Mouse (Mus musculus) G1E (cell line): Measurements from ENCODE around the gene Upf2. TPM values are rescaled to one million over a fixed set of nuclear protein-coding genes. Genes with fewer than 3 reads are reported as not detected.

ENCODE experiments used
- ATAC-seq: 2 replicates; pipeline ENCODE4 v1.8.0; 2016; ENCODE audit warnings: mild to moderate bottlenecking; ENCODE audit not compliant: insufficient number of reproducible peaks, poor library complexity, low FRiP score, severe bottlenecking; ENCODE audit errors: extremely low read depth
- DNase-seq: peaks from one replicate; pipeline ENCODE4 v3.0.0; 2012; ENCODE audit warnings: low spot score
- H3K27me3 ChIP-seq: 2 replicates; pipeline ENCODE4 v1.6.1; 2012; ENCODE audit warnings: mild to moderate bottlenecking, low read length, inconsistent platforms; ENCODE audit not compliant: insufficient read depth
- H3K36me3 ChIP-seq: replicated peaks from 2 replicates; pipeline ENCODE3; 2012; ENCODE audit warnings: mild to moderate bottlenecking, inconsistent platforms
- H3K4me1 ChIP-seq: 2 replicates; pipeline ENCODE4 v1.6.1; 2012; ENCODE audit warnings: low read depth, low read length, inconsistent platforms, mixed read lengths; ENCODE audit not compliant: insufficient read depth
- H3K4me3 ChIP-seq: 2 replicates; pipeline ENCODE4 v1.5.1; 2012; ENCODE audit warnings: low read depth, mild to moderate bottlenecking, inconsistent platforms, low read length, moderate library complexity, mixed read lengths
- H3K9me3 ChIP-seq: replicated peaks from 2 replicates; pipeline ENCODE4 v1.6.1; 2012; ENCODE audit warnings: inconsistent platforms
- CTCF ChIP-seq: IDR thresholded peaks from 2 replicates; pipeline ENCODE4 v1.5.1; 2012; ENCODE audit warnings: low read depth, low read length, inconsistent platforms, mixed read lengths
- GATA1 ChIP-seq: IDR thresholded peaks from 2 replicates; pipeline ENCODE4 v1.6.1; 2012; ENCODE audit warnings: borderline replicate concordance, low read length, inconsistent platforms, mixed read lengths
- GATA2 ChIP-seq: IDR thresholded peaks from 2 replicates; pipeline ENCODE4 v1.6.1; 2012; ENCODE audit warnings: low read depth, low read length, inconsistent platforms, borderline replicate concordance
- POLR2AphosphoS5 ChIP-seq: IDR thresholded peaks from 2 replicates; pipeline ENCODE4 v1.6.1; 2012; ENCODE audit warnings: low read depth, low read length, inconsistent platforms; ENCODE audit not compliant: insufficient replicate concordance
- TAL1 ChIP-seq: conservative IDR thresholded peaks from 2 replicates; pipeline ENCODE4 v1.6.1; 2012; ENCODE audit warnings: low read depth, low read length, inconsistent platforms, mixed read lengths
- polyA plus RNA-seq: library from polyadenylated mRNA; stranded (reverse); fragments of >175 nt; gene quantifications from 2 replicates; pipeline ENCODE4 v1.2.3, GENCODE M21; 2012
- total RNA-seq, 2 experiments: library from RNA; stranded (forward) in 1 of 2; stranded (reverse) in 1 of 2; fragments of 200-1000 nt in 1 of 2; fragments of >200 nt in 1 of 2; fragmentation: Nextera tagmentation in 1 of 2; gene quantifications; 2 replicates each; pipeline ENCODE4 v1.2.3; 2014 to 2017

Upf2 gene
- total and polyA plus RNA-seq, 3 experiments, result 6.2 to 48.8 (median 27.9) TPM

DNA sequence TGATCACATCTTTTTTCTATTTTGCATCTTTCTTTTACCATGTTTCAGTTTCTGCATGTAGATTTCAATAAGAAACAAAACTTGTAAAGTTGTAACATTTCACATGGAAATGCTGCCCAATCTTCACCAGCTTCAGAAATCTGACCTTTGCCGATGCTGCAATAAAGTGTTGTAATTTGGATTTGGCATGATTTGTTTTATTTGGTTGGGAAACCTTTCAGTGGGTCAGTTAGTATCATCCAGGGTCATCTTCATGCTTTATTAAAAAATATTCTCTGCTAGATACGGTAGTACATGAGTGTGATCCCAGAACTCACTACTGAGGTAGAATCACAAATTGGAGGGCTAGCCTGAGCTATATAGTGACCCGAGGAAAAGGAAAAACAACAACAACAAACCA is 105.2 kb downstream of the Upf2 start:
- ATAC-seq, result no peak
- TF ChIP-seq CTCF (no peak), GATA1 (no peak), TAL1 (no peak), POLR2AphosphoS5 (no peak), GATA2 (no peak)
- peaks cover 55% of the 10 kb centered on the region for H3K36me3 ChIP-seq

DNA sequence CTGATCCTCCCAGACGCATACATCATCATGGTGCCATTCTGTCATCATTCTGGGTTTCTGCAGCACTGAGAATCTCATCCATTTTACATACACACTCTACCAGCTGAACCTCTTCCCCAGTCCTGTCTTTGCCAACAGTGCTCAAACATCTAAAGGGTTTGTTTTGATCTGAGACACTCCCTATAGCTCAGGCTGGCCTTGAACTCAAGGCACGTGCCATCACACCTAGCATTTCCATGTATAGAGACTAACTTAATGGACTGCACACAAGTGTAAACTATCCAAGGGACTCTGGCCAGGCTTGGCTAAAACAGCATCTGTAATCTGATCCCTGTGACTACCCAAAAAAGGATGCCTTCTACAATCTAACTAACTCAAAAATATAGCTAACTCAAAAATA is 108.0 kb downstream of the Upf2 start:
- no peak for ATAC-seq
- Histone ChIP-seq H3K9me3 (no peaks in the 10 kb centered on the region), H3K36me3 (peaks cover 33% of the 10 kb centered on the region), H3K4me1 (no peaks in the 10 kb centered on the region), H3K4me3 (no peak overlapping the region), H3K27me3 (peaks cover 6% of the 10 kb centered on the region)
- TF ChIP-seq POLR2AphosphoS5 (no peak), CTCF (no peak), GATA1 (no peak), TAL1 (no peak), GATA2 (no peak)
- DNase-seq, result no peak

More for the DNA sequence above, 105.2 kb downstream of the Upf2 start:
- Histone ChIP-seq H3K4me1 (no peaks in the 10 kb centered on the region), H3K27me3 (no peaks in the 10 kb centered on the region), H3K4me3 (no peak overlapping the region), H3K9me3 (no peaks in the 10 kb centered on the region)
- DNase-seq, result no peak

DNA sequence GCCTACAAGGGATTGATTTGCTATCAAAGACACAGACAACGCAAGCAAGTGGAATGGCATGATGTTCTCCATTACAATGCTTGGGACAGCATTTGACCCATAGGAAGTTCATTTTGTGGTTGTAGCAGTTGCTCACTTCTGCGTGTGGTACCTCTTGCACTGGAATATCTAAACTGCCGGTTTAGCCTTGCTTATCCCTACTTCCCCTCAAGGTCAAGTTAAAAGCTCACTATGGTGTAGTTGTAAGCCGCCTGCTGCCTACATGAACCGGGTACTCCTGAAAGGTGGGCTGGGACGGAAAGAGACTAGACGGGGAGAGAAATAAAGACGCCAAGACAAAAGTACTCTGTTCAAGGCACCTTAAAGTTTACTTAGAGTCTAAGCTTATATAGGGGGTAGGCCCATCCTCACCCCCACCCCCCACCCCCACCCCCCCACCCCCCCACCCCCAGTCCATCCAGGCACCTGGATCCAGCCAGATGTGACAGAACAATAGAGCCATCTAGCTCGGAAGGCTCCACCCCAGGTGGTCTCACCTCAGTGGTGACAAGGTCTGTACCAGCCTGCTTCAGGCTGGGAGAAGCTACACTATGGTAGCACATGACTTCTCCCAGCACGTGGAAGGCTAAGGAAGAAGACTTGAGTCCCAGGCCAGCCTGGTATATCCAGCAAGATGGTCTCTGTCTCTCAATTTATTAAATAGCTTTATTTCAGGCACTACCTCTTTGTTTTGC is 109.0 kb downstream of the Upf2 start:
- H3K36me3 ChIP-seq, result peaks cover 23% of the 10 kb centered on the region
- no peak for ATAC-seq
- no peak for TF ChIP-seq POLR2AphosphoS5
- TF ChIP-seq GATA2, result no peak
- TF ChIP-seq GATA1, result no peak
- no peak for TF ChIP-seq CTCF
- no peak for TF ChIP-seq TAL1
- H3K4me1 ChIP-seq, result no peaks in the 10 kb centered on the region
- peaks cover 13% of the 10 kb centered on the region for H3K27me3 ChIP-seq
- no peak overlapping the region for H3K4me3 ChIP-seq
- no peak for DNase-seq
- H3K9me3 ChIP-seq, result no peaks in the 10 kb centered on the region

DNA sequence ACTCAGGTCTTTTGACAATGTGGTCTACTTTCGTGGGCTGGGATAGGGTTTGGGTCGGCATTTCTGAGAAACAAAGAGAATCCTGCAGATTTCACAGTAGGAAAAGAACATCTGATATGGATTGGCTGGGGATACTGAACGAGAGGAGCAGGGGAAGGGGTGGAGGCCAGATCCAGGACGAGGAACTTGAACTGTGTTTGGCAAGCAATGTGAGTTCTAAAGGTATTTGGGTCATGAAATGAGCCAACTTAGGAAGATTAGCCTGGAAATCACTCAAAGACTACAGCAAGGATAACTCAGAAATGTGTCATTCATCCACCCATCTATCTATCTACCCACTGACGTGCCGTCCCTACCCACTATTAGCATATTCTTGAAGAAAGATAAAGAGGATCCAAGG is 116.1 kb downstream of the Upf2 start:
- TF ChIP-seq GATA1, result no peak
- TF ChIP-seq CTCF, result no peak
- no peak for TF ChIP-seq TAL1
- no peak for TF ChIP-seq GATA2
- no peak for TF ChIP-seq POLR2AphosphoS5
- no peak for ATAC-seq

DNA sequence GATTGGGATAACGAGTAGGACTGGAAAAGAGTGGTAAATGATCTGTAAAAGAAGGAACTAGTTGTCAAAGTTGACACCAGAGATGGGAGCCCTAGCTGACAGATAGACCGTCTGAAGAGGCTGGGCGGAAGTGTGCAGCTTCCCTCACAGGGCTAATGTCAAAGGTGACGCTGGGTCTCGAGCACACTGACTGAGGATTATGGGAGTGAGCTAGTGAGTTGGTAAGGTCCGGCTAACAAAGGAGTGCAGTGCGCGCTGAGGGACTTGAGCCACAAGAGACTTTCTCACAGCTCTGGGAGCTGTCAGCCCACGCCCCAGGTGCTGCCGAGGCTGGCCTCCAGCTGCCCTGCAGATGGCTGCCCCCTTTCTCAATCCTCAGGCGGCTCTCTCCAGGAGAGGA is 119.7 kb downstream of the Upf2 start:
- DNase-seq (no peak), ATAC-seq (no peak)
- no peaks in the 10 kb centered on the region for H3K36me3 ChIP-seq
- TF ChIP-seq POLR2AphosphoS5 (no peak), GATA2 (no peak), TAL1 (no peak), CTCF (no peak), GATA1 (no peak)
- peaks cover 44% of the 10 kb centered on the region for H3K27me3 ChIP-seq
- peaks cover 6% of the 10 kb centered on the region for H3K4me1 ChIP-seq
- no peaks in the 10 kb centered on the region for H3K9me3 ChIP-seq
- H3K4me3 ChIP-seq, result no peak overlapping the region

More for the DNA sequence above, 116.1 kb downstream of the Upf2 start:
- Histone ChIP-seq H3K4me1 (peaks cover 6% of the 10 kb centered on the region), H3K36me3 (no peaks in the 10 kb centered on the region), H3K9me3 (no peaks in the 10 kb centered on the region), H3K27me3 (peaks cover 45% of the 10 kb centered on the region), H3K4me3 (no peak overlapping the region)
- DNase-seq, result no peak

DNA sequence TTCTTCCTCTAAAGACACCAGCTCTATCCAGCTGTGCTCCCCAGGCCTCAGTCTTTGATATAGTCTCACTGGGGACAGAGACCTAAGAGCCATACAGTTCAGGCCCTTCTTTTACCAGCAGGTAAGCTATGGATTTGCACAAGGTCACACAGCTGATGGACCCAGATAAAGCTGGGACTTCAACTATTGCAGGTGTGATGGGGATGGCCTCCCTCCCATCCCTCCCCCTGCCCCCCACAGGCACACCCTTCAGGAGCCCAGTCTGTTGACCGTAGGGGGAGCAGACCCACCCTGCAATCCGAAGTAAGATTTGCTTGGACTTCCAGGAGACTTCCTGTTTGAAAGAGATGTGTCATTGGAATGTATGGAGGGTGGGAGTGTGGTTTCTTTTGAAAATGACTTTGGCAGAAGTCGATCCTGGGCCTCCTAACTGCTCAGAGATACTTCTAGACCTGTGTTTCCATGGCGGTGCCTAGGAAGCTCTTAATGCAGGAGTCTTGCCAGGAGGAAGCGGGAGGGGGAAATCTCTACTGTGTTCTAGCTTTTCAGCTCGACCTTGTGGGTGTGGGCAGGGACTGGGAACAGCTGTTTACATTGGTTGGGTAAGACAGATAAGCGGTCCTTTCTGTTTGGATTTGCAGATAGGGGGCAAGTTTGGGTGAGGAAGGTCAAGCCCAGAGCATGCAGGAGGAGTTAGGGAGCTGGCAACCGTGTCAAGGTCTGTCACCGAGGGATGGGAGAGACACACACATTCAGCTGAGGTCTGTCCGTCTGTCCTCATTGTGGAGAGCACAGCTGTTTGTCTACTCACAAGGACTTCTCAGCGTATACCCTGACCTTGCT is 120.5 kb downstream of the Upf2 start:
- TF ChIP-seq POLR2AphosphoS5 (no peak), GATA1 (no peak), CTCF (no peak), TAL1 (no peak), GATA2 (no peak)
- H3K9me3 ChIP-seq, result no peaks in the 10 kb centered on the region
- ATAC-seq, result peak; percentile 15; the same call in 1 of the 2 replicates
- H3K27me3 ChIP-seq, result peaks cover 42% of the 10 kb centered on the region
- H3K4me1 ChIP-seq, result peaks cover 6% of the 10 kb centered on the region
- no peak overlapping the region for H3K4me3 ChIP-seq
- H3K36me3 ChIP-seq, result no peaks in the 10 kb centered on the region
- DNase-seq, result no peak
